Comparison of ENCODE assay signal across 8 mouse cellular contexts in genomic region chr1:191312513-191312941, GRCm38 (mm10). TPM values are rescaled to one million over a fixed set of nuclear protein-coding genes. Genes with fewer than 3 reads are reported as not detected.
DNase-seq lines count a peak whose midpoint lies in the region; ATAC-seq lines count a peak whose summit lies in the region.

No protein-coding gene starts in this region.

- DNase-seq in adipocyte (ENCODE audit: low spot score): peak; percentile 92
- DNase-seq in embryo, embryonic 10 days (ENCODE audit: low spot score): peak; percentile 86
- DNase-seq in gastrocnemius, postnatal 14 days: peak; percentile 79
- DNase-seq in intestine, embryonic 14.5 days (ENCODE audit: low spot score): peak; percentile 97
- DNase-seq in left cerebral cortex, postnatal 36 days (ENCODE audit: low spot score in 2 of 2): peak; percentile 75 to 80
- peak; percentile 83 for DNase-seq in midbrain, embryonic 10.5 days (ENCODE audit: low spot score)
- peak; percentile 56 to 63 for DNase-seq in right cerebral cortex, postnatal 36 days (ENCODE audit: low spot score in 2 of 2)
- peak; percentile 82 for DNase-seq in yolk sac, embryonic 10.5 days (ENCODE audit: low spot score)

- no peaks in the 10 kb centered on the region for H3K27me3 ChIP-seq in intestine, embryonic 14.5 days (replicated peaks; ENCODE audit: control insufficient read depth, insufficient read depth, low read length)
- no peaks in the 10 kb centered on the region for H3K27me3 ChIP-seq in midbrain, embryonic 10.5 days (ENCODE audit: low read depth, poor library complexity, severe bottlenecking)

- H3K4me2 ChIP-seq in intestine, embryonic 14.5 days (ENCODE audit: low read length): peak overlapping the region; percentile 44

- WGBS in intestine, embryonic 14.5 days: under 1% methylated on average over 14 of the region's 14 CpGs
- 1% methylated on average over 14 of the region's 14 CpGs for WGBS in midbrain, embryonic 10.5 days

- intact Hi-C loops in gastrocnemius, postnatal 14 days (cut with DNase I; ENCODE audit: low total_unique reads): loop anchor here (10.0 kb wide), 1 partner anchor 252 kb away; no protein-coding TSS in a partner anchor
- intact Hi-C loops in left cerebral cortex, postnatal 36 days (cut with DNase I): loop anchor here (2.0 to 10.0 kb wide), 2 partner anchors 82 to 250 kb away; no protein-coding TSS in a partner anchor

- H3K4me3 ChIP-seq in intestine, embryonic 14.5 days (ENCODE audit: low read depth, low read length): peak overlapping the region; percentile 74
- peak overlapping the region; percentile 65 for H3K4me3 ChIP-seq in midbrain, embryonic 10.5 days

- H3K9ac ChIP-seq in intestine, embryonic 14.5 days (ENCODE audit: low read length): peak overlapping the region; percentile 45

- H3K36me3 ChIP-seq in intestine, embryonic 14.5 days (ENCODE audit: control insufficient read depth, insufficient read depth, low read length): peaks cover 7% of the 10 kb centered on the region
- H3K36me3 ChIP-seq in midbrain, embryonic 10.5 days: peaks cover 9% of the 10 kb centered on the region; the same call in 1 of the 2 replicates

- peak; percentile 92 for ATAC-seq in intestine, embryonic 14.5 days (replicated peaks; ENCODE audit: low FRiP score, low TSS enrichment, low read depth)

- H3K9me3 ChIP-seq in intestine, embryonic 14.5 days (ENCODE audit: control insufficient read depth, low read length): no peaks in the 10 kb centered on the region
- no peaks in the 10 kb centered on the region for H3K9me3 ChIP-seq in midbrain, embryonic 10.5 days (replicated peaks)

- peaks cover 3% of the 10 kb centered on the region; the same call in 1 of the 2 replicates for H3K4me1 ChIP-seq in intestine, embryonic 14.5 days (replicated peaks; ENCODE audit: control insufficient read depth, insufficient read depth, low read length)
- H3K4me1 ChIP-seq in midbrain, embryonic 10.5 days: peaks cover 12% of the 10 kb centered on the region

- no peak overlapping the region for H3K27ac ChIP-seq in intestine, embryonic 14.5 days (ENCODE audit: low read depth)
- peak overlapping the region; percentile 81 for H3K27ac ChIP-seq in midbrain, embryonic 10.5 days (replicated peaks)

RNA-seq across cellular contexts. Expression of gene Nenf, which starts 5.5 kb away (rescaled TPM):
- total RNA-seq in gastrocnemius, postnatal 14 days (2021): 10 to 100 TPM; 61.0 to 67.6 TPM
- polyA plus RNA-seq in intestine, embryonic 14.5 days (2014; fragmentation: Nextera tagmentation; extraction: Ambion mirVana): 126 and 128 TPM in 2 replicates
- total RNA-seq in left cerebral cortex, postnatal 36 days (2021): 10 to 100 TPM; 66.1 to 76.7 TPM
- 49.4 and 63.5 TPM in 2 replicates for polyA plus RNA-seq in midbrain, embryonic 10.5 days (2016; fragmentation: Nextera tagmentation; extraction: Ambion mirVana)

RNA-seq across cellular contexts. Expression of gene Tmem206, which starts 13.2 kb away (rescaled TPM):
- 1 to 10 TPM; 1.8 to 2.3 TPM for total RNA-seq in gastrocnemius, postnatal 14 days (2021)
- 21.0 and 21.9 TPM in 2 replicates for polyA plus RNA-seq in intestine, embryonic 14.5 days (2014; fragmentation: Nextera tagmentation; extraction: Ambion mirVana)
- total RNA-seq in left cerebral cortex, postnatal 36 days (2021): 1 to 10 TPM; 8.2 to 8.7 TPM
- 32.3 and 34.9 TPM in 2 replicates for polyA plus RNA-seq in midbrain, embryonic 10.5 days (2016; fragmentation: Nextera tagmentation; extraction: Ambion mirVana)
